Mouse (Mus musculus): ENCODE measurements around the gene Anapc1. TPM values are rescaled to one million over a fixed set of nuclear protein-coding genes. Genes with fewer than 3 reads are reported as not detected.

The Anapc1 gene
- polyA plus RNA-seq, 1 experiment from 2014 or later = 90.0 TPM

- Histone ChIP-seq H3K9me3 (0 out of 2 replicates have a peak, but pooled peaks cover 6% of the 10 kb centered on the region), H3K9ac (replicated peaks) (no peak overlapping the region), H3K4me2 (no peak overlapping the region), H3K4me1 (replicated peaks) (peaks cover 25% of the 10 kb centered on the region), H3K36me3 (no peaks in the 10 kb centered on the region), H3K27ac (no peak overlapping the region), H3K27me3 (no peaks in the 10 kb centered on the region), H3K4me3 (replicated peaks) (no peak overlapping the region)
- ATAC-seq (ENCODE audit: insufficient number of reproducible peaks, insufficient read depth, low FRiP score, low TSS enrichment, low read depth) = 0 out of 2 replicates have a peak, but pooled peaks have one; percentile 10
- WGBS = 62% methylated on average over 10 of the region's 10 CpGs
Measured at GRCm38 (mm10) chr2:128566304-128567147, 120.7 kb downstream of the Anapc1 start.

DNA sequence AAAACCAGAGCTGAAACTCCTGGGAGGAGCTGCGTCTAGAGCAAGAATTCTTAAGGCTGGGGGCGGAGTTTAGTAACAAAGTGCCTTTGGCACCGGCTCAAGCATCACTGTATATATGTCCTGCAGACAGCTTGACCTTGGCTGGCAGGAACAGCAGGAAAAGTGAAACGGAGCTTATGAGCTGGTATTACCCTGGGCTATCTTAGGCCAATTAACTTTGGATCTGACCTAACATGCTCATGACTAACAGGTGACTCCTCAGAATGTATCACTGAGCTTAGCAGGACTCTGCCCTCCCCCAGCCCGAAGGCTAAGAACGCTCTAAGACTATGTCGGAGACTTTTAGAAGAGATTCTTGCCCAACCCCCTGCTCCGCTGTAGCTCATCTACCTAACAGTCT lies 121.3 kb downstream of the Anapc1 start:
- Histone ChIP-seq H3K4me3 (replicated peaks) (no peak overlapping the region), H3K9me3 (0 out of 2 replicates have a peak, but pooled peaks cover 6% of the 10 kb centered on the region), H3K9ac (replicated peaks) (no peak overlapping the region), H3K27ac (no peak overlapping the region), H3K4me2 (no peak overlapping the region), H3K4me1 (replicated peaks) (peaks cover 25% of the 10 kb centered on the region), H3K27me3 (no peaks in the 10 kb centered on the region), H3K36me3 (no peaks in the 10 kb centered on the region)
- WGBS = 48% methylated on average over 8 of the region's 8 CpGs
- no peak for ATAC-seq (ENCODE audit: insufficient number of reproducible peaks, insufficient read depth, low FRiP score, low TSS enrichment, low read depth)

- Histone ChIP-seq H3K4me2 (no peak overlapping the region), H3K9me3 (0 out of 2 replicates have a peak, but pooled peaks cover 6% of the 10 kb centered on the region), H3K9ac (replicated peaks) (no peak overlapping the region), H3K4me1 (replicated peaks) (peaks cover 25% of the 10 kb centered on the region), H3K4me3 (replicated peaks) (no peak overlapping the region), H3K27me3 (no peaks in the 10 kb centered on the region), H3K36me3 (no peaks in the 10 kb centered on the region), H3K27ac (no peak overlapping the region)
- ATAC-seq (ENCODE audit: insufficient number of reproducible peaks, insufficient read depth, low FRiP score, low TSS enrichment, low read depth) = no peak
- 88% methylated on average over 3 of the region's 3 CpGs for WGBS
Measured at GRCm38 (mm10) chr2:128564195-128564594, 123.0 kb downstream of the Anapc1 start.

Other genes with a start within 250 kb of the Anapc1 start
- not detected in 2 replicates for gene Spdye4c, start 96.2 kb downstream of the Anapc1 start, polyA plus RNA-seq (2016; fragmentation: Nextera tagmentation; extraction: Ambion mirVana)
- gene Mertk, start 11.6 kb upstream of the Anapc1 start, polyA plus RNA-seq (2016; fragmentation: Nextera tagmentation; extraction: Ambion mirVana) = 20.0 and 21.0 TPM in 2 replicates
- gene Tmem87b, start 130.7 kb upstream of the Anapc1 start, polyA plus RNA-seq (2016; fragmentation: Nextera tagmentation; extraction: Ambion mirVana) = 30.9 and 32.9 TPM in 2 replicates
- gene Fbln7, start 175.6 kb upstream of the Anapc1 start, polyA plus RNA-seq (2016; fragmentation: Nextera tagmentation; extraction: Ambion mirVana) = 2.3 and 3.0 TPM in 2 replicates

Data from limb, embryonic 12.5 days (tissue).